Mouse (Mus musculus): ENCODE measurements around the gene Smc4.

Gene Smc4

GRCm38 (mm10) chr3:69004437-69005337 is at the start of gene Smc4, which contains the start of gene Ift80:
Gene Smc4, plus strand, starts transcription at chr3:69004738.
Gene Ift80, minus strand, starts transcription at chr3:69004570.
- peak; percentile 96 for DNase-seq

GRCm38 (mm10) chr3:68956454-68956853 is 48.1 kb upstream of the Smc4 start:
- DNase-seq: no peak

GRCm38 (mm10) chr3:68957413-68957812 is 47.1 kb upstream of the Smc4 start:
- DNase-seq: no peak

- DNase-seq: peak; percentile 88
Observed at GRCm38 (mm10) chr3:68964682-68965081, 39.9 kb upstream of the Smc4 start.

GRCm38 (mm10) chr3:68966527-68967285 is 37.8 kb upstream of the Smc4 start:
- DNase-seq: no peak

GRCm38 (mm10) chr3:68967404-68967803 is 37.1 kb upstream of the Smc4 start:
- peak; percentile 72 for DNase-seq

- DNase-seq: peak; percentile 47
Observed at GRCm38 (mm10) chr3:68969091-68969590, 35.4 kb upstream of the Smc4 start.

- peak; percentile 55 for DNase-seq
Observed at GRCm38 (mm10) chr3:68973574-68973973, 31.0 kb upstream of the Smc4 start.

GRCm38 (mm10) chr3:68974639-68975532 is 29.7 kb upstream of the Smc4 start:
- DNase-seq: no peak

- peak; percentile 76 for DNase-seq
Observed at GRCm38 (mm10) chr3:68975533-68976490, 28.7 kb upstream of the Smc4 start.

GRCm38 (mm10) chr3:68977696-68978095 is 26.8 kb upstream of the Smc4 start:
- DNase-seq: peak; percentile 24

- DNase-seq: no peak
Observed at GRCm38 (mm10) chr3:68979187-68979586, 25.4 kb upstream of the Smc4 start.

- peak; percentile 78 for DNase-seq
Observed at GRCm38 (mm10) chr3:68980898-68981297, 23.6 kb upstream of the Smc4 start.

GRCm38 (mm10) chr3:68986550-68986949 is 18.0 kb upstream of the Smc4 start:
- DNase-seq: no peak

- DNase-seq: no peak
Observed at GRCm38 (mm10) chr3:69002781-69003180, 1.8 kb upstream of the Smc4 start.

GRCm38 (mm10) chr3:69004055-69004436 is 492 bp upstream of the Smc4 start:
- no peak for DNase-seq

- peak; percentile 63 for DNase-seq
Observed at GRCm38 (mm10) chr3:69005338-69006245, 1.1 kb downstream of the Smc4 start.

- peak; percentile 56 for DNase-seq
Observed at GRCm38 (mm10) chr3:69006246-69006760, 1.8 kb downstream of the Smc4 start.

GRCm38 (mm10) chr3:69008873-69009272 is 4.3 kb downstream of the Smc4 start:
- DNase-seq: no peak

GRCm38 (mm10) chr3:69017181-69017580 is 12.6 kb downstream of the Smc4 start:
- DNase-seq: no peak
